Mouse (Mus musculus) midbrain, embryonic 14.5 days (tissue): ENCODE measurements around the gene Exph5. TPM values are rescaled to one million over a fixed set of nuclear protein-coding genes. Genes with fewer than 3 reads are reported as not detected.

ENCODE experiments used
- ATAC-seq: fragments of 200-750 bp; cut with Nextera tagmentation; 2 replicates; pipeline ENCODE4 v1.8.0; 2017; ENCODE audit warnings: moderate number of reproducible peaks, moderate library complexity; ENCODE audit not compliant: low FRiP score, low TSS enrichment
- DNase-seq: peaks from one replicate; pipeline ENCODE4 v3.0.0-alpha.2; 2015
- H3K27ac ChIP-seq: fragments of 300-500 bp; sonication (generic); replicated peaks from 2 replicates; pipeline ENCODE4 v1.5.1; 2014; ENCODE audit warnings: mild to moderate bottlenecking, low read depth, low read length, moderate library complexity
- H3K27me3 ChIP-seq: fragments of 300-500 bp; sonication (generic); 2 replicates; pipeline ENCODE4 v1.6.1; 2014; ENCODE audit warnings: low read length, control low read depth, mixed read lengths; ENCODE audit not compliant: control insufficient read depth, insufficient read depth
- H3K36me3 ChIP-seq: fragments of 300-500 bp; sonication (generic); 2 replicates; pipeline ENCODE4 v1.6.1; 2014; ENCODE audit warnings: low read length, control low read depth; ENCODE audit not compliant: control insufficient read depth, insufficient read depth
- H3K4me1 ChIP-seq: fragments of 300-500 bp; sonication (generic); 2 replicates; pipeline ENCODE4 v1.6.1; 2014; ENCODE audit warnings: mild to moderate bottlenecking, antibody characterized with exemption, low read length, control low read depth; ENCODE audit not compliant: control insufficient read depth, insufficient read depth
- H3K4me2 ChIP-seq: fragments of 300-500 bp; sonication (generic); 2 replicates; pipeline ENCODE4 v1.6.1; 2014; ENCODE audit warnings: mild to moderate bottlenecking, low read length, moderate library complexity
- H3K4me3 ChIP-seq: fragments of 300-500 bp; sonication (generic); replicated peaks from 2 replicates; pipeline ENCODE4 v1.5.1; 2014; ENCODE audit warnings: low read depth, low read length
- H3K9ac ChIP-seq: fragments of 300-500 bp; sonication (generic); replicated peaks from 2 replicates; pipeline ENCODE4 v1.6.1; 2014; ENCODE audit warnings: mild to moderate bottlenecking, low read length, moderate library complexity
- H3K9me3 ChIP-seq: fragments of 300-500 bp; sonication (generic); 2 replicates; pipeline ENCODE4 v1.6.1; 2016; ENCODE audit warnings: low read length, control low read depth, mixed read lengths; ENCODE audit not compliant: control insufficient read depth
- WGBS: fragments of 180-500 bp; shearing (Covaris S2); extraction: QIAGEN DNeasy Blood & Tissue Kit; methylation state at CpG from one replicate; pipeline ENCODE4 v1.1.7; 2014; 5-methylcytosine and 5-hydroxymethylcytosine counted together
- polyA plus RNA-seq: library from polyadenylated mRNA; unstranded; fragments of >200 nt; fragmentation: Nextera tagmentation; extraction: Ambion mirVana; gene quantifications from 2 replicates; pipeline ENCODE4 v1.2.1, GENCODE M21; 2014

The Exph5 gene
- polyA plus RNA-seq, 1 experiment from 2014 or later: 0.79 TPM

DNA sequence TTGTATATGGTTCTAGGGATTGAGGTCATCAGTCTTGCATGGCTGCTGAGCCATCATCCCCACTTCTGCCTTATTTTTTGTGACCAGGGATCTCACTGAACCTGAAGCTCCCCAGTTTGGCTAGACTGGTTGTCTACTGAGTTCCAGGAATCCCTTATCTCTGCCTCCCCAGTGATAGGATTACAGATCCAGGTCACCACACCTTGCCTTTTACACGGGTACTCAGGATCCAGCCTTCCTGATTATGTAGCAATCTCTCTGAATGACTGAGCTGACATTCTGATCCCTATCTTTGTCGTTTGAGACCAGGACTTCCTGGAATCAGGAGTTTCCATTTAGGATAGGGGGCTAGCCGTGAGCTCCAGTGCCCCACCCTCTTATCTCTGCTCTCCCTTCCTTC is 69.9 kb downstream of the Exph5 start:
- ATAC-seq (no peak), DNase-seq (no peak)
- H3K27me3 ChIP-seq: no peaks in the 10 kb centered on the region
- no peak overlapping the region for H3K4me2 ChIP-seq
- no peaks in the 10 kb centered on the region for H3K9me3 ChIP-seq
- no peak overlapping the region for H3K27ac ChIP-seq
- no peaks in the 10 kb centered on the region for H3K4me1 ChIP-seq
- no peak overlapping the region for H3K9ac ChIP-seq
- WGBS: 80% methylated on average over 3 of the region's 3 CpGs
- H3K36me3 ChIP-seq: no peaks in the 10 kb centered on the region
- no peak overlapping the region for H3K4me3 ChIP-seq

- no peaks in the 10 kb centered on the region for H3K9me3 ChIP-seq
- no peak overlapping the region for H3K4me3 ChIP-seq
- no peak for DNase-seq
- H3K27ac ChIP-seq: no peak overlapping the region
- 82% methylated on average over 4 of the region's 4 CpGs for WGBS
- H3K4me1 ChIP-seq: no peaks in the 10 kb centered on the region
- H3K36me3 ChIP-seq: no peaks in the 10 kb centered on the region
- H3K9ac ChIP-seq: no peak overlapping the region
- no peak overlapping the region for H3K4me2 ChIP-seq
- H3K27me3 ChIP-seq: no peaks in the 10 kb centered on the region
- no peak for ATAC-seq
Measured at GRCm38 (mm10) chr9:53375907-53376306, 74.4 kb downstream of the Exph5 start.

DNA sequence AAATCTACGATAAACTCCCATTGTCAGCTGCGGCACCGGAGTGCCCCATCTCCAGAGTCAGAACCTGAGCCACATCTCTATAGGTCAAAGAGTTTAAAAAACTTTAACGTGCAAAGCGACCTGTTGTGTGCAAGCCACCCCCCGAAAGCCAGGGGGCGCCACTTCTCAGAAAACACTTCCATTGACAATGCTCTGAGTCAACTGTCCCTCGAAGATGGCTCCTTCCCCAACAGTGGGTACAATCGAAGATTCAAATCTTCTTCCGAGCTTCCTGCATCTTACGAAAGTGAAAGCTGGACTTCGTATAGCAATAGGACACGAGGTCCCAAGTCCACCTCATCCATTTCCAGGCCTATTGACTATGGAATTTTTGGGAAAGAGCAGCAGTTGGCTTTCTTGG is 75.3 kb downstream of the Exph5 start:
- H3K4me3 ChIP-seq: no peak overlapping the region
- ATAC-seq (no peak), DNase-seq (no peak)
- no peaks in the 10 kb centered on the region for H3K9me3 ChIP-seq
- H3K4me2 ChIP-seq: no peak overlapping the region
- WGBS: 82% methylated on average over 13 of the region's 13 CpGs
- H3K9ac ChIP-seq: no peak overlapping the region
- H3K4me1 ChIP-seq: no peaks in the 10 kb centered on the region
- H3K36me3 ChIP-seq: no peaks in the 10 kb centered on the region
- H3K27me3 ChIP-seq: no peaks in the 10 kb centered on the region
- no peak overlapping the region for H3K27ac ChIP-seq

- no peak overlapping the region for H3K4me3 ChIP-seq
- no peak overlapping the region for H3K27ac ChIP-seq
- H3K36me3 ChIP-seq: no peaks in the 10 kb centered on the region
- H3K4me2 ChIP-seq: no peak overlapping the region
- no peaks in the 10 kb centered on the region for H3K27me3 ChIP-seq
- DNase-seq: no peak
- no peak for ATAC-seq
- no peaks in the 10 kb centered on the region for H3K4me1 ChIP-seq
- no peaks in the 10 kb centered on the region for H3K9me3 ChIP-seq
- H3K9ac ChIP-seq: no peak overlapping the region
- 76% methylated on average over 5 of the region's 5 CpGs for WGBS
Measured at GRCm38 (mm10) chr9:53377597-53377996, 76.1 kb downstream of the Exph5 start.

DNA sequence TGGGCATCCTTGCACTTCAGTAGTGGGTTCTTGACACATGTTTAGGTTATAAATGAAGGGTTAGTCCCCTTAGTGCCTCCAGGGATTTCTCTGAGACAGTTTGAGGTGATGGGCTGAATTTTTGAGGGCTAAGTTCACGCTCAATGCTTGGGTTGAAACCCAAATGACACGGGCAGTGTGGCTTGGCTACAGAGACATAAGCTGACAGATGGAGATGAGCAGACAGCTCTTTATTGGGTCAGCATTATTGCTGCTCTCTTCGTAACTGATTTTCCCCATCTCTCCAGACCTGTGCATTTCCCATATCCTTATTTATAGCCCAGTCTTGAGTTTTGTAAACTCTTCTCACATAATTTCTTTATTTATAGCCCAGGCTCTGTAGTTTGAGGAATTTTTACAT is 76.7 kb downstream of the Exph5 start:
- H3K4me3 ChIP-seq: no peak overlapping the region
- DNase-seq (no peak), ATAC-seq (no peak)
- WGBS: 78% methylated on average over 3 of the region's 3 CpGs
- H3K4me2 ChIP-seq: no peak overlapping the region
- no peaks in the 10 kb centered on the region for H3K9me3 ChIP-seq
- no peak overlapping the region for H3K27ac ChIP-seq
- no peaks in the 10 kb centered on the region for H3K36me3 ChIP-seq
- no peak overlapping the region for H3K9ac ChIP-seq
- no peaks in the 10 kb centered on the region for H3K4me1 ChIP-seq
- H3K27me3 ChIP-seq: no peaks in the 10 kb centered on the region

- H3K9ac ChIP-seq: no peak overlapping the region
- H3K27ac ChIP-seq: no peak overlapping the region
- H3K9me3 ChIP-seq: no peaks in the 10 kb centered on the region
- ATAC-seq: no peak
- H3K27me3 ChIP-seq: no peaks in the 10 kb centered on the region
- WGBS: 92% methylated on average over 2 of the region's 2 CpGs
- DNase-seq: no peak
- no peak overlapping the region for H3K4me3 ChIP-seq
- H3K4me2 ChIP-seq: no peak overlapping the region
- H3K36me3 ChIP-seq: no peaks in the 10 kb centered on the region
- H3K4me1 ChIP-seq: no peaks in the 10 kb centered on the region
Measured at GRCm38 (mm10) chr9:53380595-53380994, 79.1 kb downstream of the Exph5 start.

GRCm38 (mm10) chr9:53381113-53381615 is 79.7 kb downstream of the Exph5 start:
- H3K27ac ChIP-seq: no peak overlapping the region
- 87% methylated on average over 5 of the region's 5 CpGs for WGBS
- ATAC-seq: no peak

GRCm38 (mm10) chr9:53383951-53384866 is 82.7 kb downstream of the Exph5 start, which contains the start of gene Kdelc2:
TSS of gene Kdelc2 (plus strand) at chr9:53384025.
- under 1% methylated on average over 74 of the region's 75 CpGs for WGBS
- peak within 1 kb of the TSS; percentile 39 for H3K27ac ChIP-seq
- H3K4me1 ChIP-seq: no peaks in the 10 kb centered on the region
- peak within 1 kb of the TSS; percentile 77 for H3K4me2 ChIP-seq
- H3K9ac ChIP-seq: peak within 1 kb of the TSS; percentile 68
- H3K4me3 ChIP-seq: peak within 1 kb of the TSS; percentile 66
- H3K9me3 ChIP-seq: no peaks in the 10 kb centered on the region
- peak; percentile 92 for ATAC-seq
- H3K27me3 ChIP-seq: no peaks in the 10 kb centered on the region
- H3K36me3 ChIP-seq: no peaks in the 10 kb centered on the region
- DNase-seq: peak; percentile 82

More at GRCm38 (mm10) chr9:53381113-53381615, 79.7 kb downstream of the Exph5 start:
- Histone ChIP-seq H3K36me3 (no peaks in the 10 kb centered on the region), H3K4me3 (no peak overlapping the region), H3K4me1 (no peaks in the 10 kb centered on the region), H3K4me2 (no peak overlapping the region), H3K27me3 (no peaks in the 10 kb centered on the region), H3K9me3 (no peaks in the 10 kb centered on the region), H3K9ac (no peak overlapping the region)
- no peak for DNase-seq

GRCm38 (mm10) chr9:53384873-53385272 is 83.4 kb downstream of the Exph5 start:
- peak overlapping the region; percentile 77 for H3K4me2 ChIP-seq
- H3K4me1 ChIP-seq: no peaks in the 10 kb centered on the region
- 0 out of 2 replicates have a peak, but pooled peaks have one; percentile 15 for ATAC-seq
- no peaks in the 10 kb centered on the region for H3K36me3 ChIP-seq
- no peak overlapping the region for H3K27ac ChIP-seq
- H3K9ac ChIP-seq: no peak overlapping the region; the same call in 1 of the 2 replicates
- H3K27me3 ChIP-seq: no peaks in the 10 kb centered on the region
- peak overlapping the region; percentile 66 for H3K4me3 ChIP-seq
- no peak for DNase-seq
- WGBS: 13% methylated on average over 8 of the region's 8 CpGs
- H3K9me3 ChIP-seq: no peaks in the 10 kb centered on the region
